18 mouse cellular contexts compared by ENCODE assay signal in the genomic region with DNA sequence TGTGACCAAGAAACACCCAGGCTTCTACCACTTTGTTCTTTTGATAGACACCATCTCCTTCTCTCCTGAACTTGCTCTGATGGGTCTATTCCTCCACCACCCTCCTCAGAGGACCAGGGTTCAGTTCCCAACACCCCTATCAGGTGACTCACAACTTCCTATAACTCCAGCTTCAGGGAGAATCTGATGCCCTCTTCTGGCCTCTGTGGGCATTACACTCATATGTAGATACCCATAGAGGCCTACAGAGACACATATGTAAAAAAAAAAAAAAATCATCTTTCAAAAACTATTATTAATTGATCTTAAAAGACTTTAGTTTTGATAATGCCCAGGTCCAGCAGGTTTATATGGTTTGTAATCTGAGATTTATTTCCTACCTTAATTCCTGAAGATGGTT.
A peak's percentile ranks its signal among the peaks of the same experiment; 100 is the strongest.
DNase-seq lines count a peak whose midpoint lies in the region; ATAC-seq and TF ChIP-seq lines count a peak whose summit lies in the region.
"Had no signal": no experiment of that assay in that cellular context is flagged by ENCODE, and none has a peak within 500 bp of the region (broad histone marks: within the 10 kb centered on the region; RNA-seq: fewer than 3 reads in every experiment).

No protein-coding gene starts in this region.

- TF ChIP-seq EP300 in MEL (IDR thresholded peaks at IDR 0.05; ENCODE audit: low read depth in 1 of 2, low read length in 2 of 2), result no peak

- no peak overlapping the region for H3K27ac ChIP-seq in kidney, postnatal 0 days
- no peak overlapping the region for H3K27ac ChIP-seq in MEL (ENCODE audit: control insufficient read depth, low read depth, low read length)
- H3K27ac ChIP-seq in limb, embryonic 10.5 days, result no peak overlapping the region
- H3K27ac ChIP-seq: embryonic facial prominence, embryonic 12.5 days; heart, embryonic 13.5 days; hindbrain, embryonic 15.5 days had no signal

- H3K27me3 ChIP-seq in kidney, postnatal 0 days (ENCODE audit: insufficient read depth, low read length), result no peaks in the 10 kb centered on the region
- H3K27me3 ChIP-seq in MEL (ENCODE audit: control insufficient read depth in 1 of 2, insufficient read depth in 2 of 2, low read length in 2 of 2), result no peaks in the 10 kb centered on the region
- no peaks in the 10 kb centered on the region for H3K27me3 ChIP-seq in limb, embryonic 10.5 days (ENCODE audit: low read depth, poor library complexity, severe bottlenecking)
- H3K27me3 ChIP-seq: CH12.LX; embryonic facial prominence, embryonic 12.5 days; heart, embryonic 13.5 days; hindbrain, embryonic 15.5 days had no signal

- H3K9me3 ChIP-seq in kidney, postnatal 0 days (replicated peaks; ENCODE audit: low read length), result no peaks in the 10 kb centered on the region
- H3K9me3 ChIP-seq in MEL (replicated peaks; ENCODE audit: insufficient read depth, low read length), result no peaks in the 10 kb centered on the region
- no peaks in the 10 kb centered on the region for H3K9me3 ChIP-seq in limb, embryonic 10.5 days (replicated peaks)
- H3K9me3 ChIP-seq: embryonic facial prominence, embryonic 12.5 days; hindbrain, embryonic 15.5 days had no signal

- H3K4me2 ChIP-seq in kidney, postnatal 0 days (ENCODE audit: low read length), result no peak overlapping the region
- H3K4me2 ChIP-seq: embryonic facial prominence, embryonic 12.5 days; heart, embryonic 13.5 days; hindbrain, embryonic 15.5 days had no signal

- TF ChIP-seq POLR2A in MEL (IDR thresholded peaks at IDR 0.05; ENCODE audit: control insufficient read depth in 1 of 2, insufficient read depth in 1 of 2, low read depth in 1 of 2, low read length in 2 of 2, poor library complexity in 1 of 2), result no peak
- TF ChIP-seq POLR2A in brain, embryonic 14.5 days (IDR thresholded peaks at IDR 0.05; ENCODE audit: borderline replicate concordance, extremely low read depth, insufficient read depth, insufficient read length, poor library complexity, severe bottlenecking), result no peak

- no peak overlapping the region for H3K9ac ChIP-seq in kidney, postnatal 0 days (ENCODE audit: low read depth, low read length)
- H3K9ac ChIP-seq in MEL (ENCODE audit: control insufficient read depth, low read depth, low read length, poor library complexity, severe bottlenecking), result no peak overlapping the region
- H3K9ac ChIP-seq: embryonic facial prominence, embryonic 12.5 days; heart, embryonic 13.5 days; hindbrain, embryonic 15.5 days had no signal

- no peaks in the 10 kb centered on the region for H3K36me3 ChIP-seq in kidney, postnatal 0 days (ENCODE audit: insufficient read depth, low read length)
- H3K36me3 ChIP-seq in MEL (ENCODE audit: control insufficient read depth in 1 of 2, insufficient read depth in 2 of 2, low read length in 2 of 2), result no peaks in the 10 kb centered on the region
- H3K36me3 ChIP-seq in limb, embryonic 10.5 days, result no peaks in the 10 kb centered on the region
- H3K36me3 ChIP-seq: embryonic facial prominence, embryonic 12.5 days; G1E; heart, embryonic 13.5 days; hindbrain, embryonic 15.5 days had no signal

- TF ChIP-seq RAD21 in MEL (IDR thresholded peaks at IDR 0.05; ENCODE audit: low read depth, low read length), result no peak

- no peaks in the 10 kb centered on the region for H3K79me2 ChIP-seq in MEL (ENCODE audit: control insufficient read depth, insufficient read depth, low read length, poor library complexity)

- DNase-seq in kidney, postnatal 0 days (ENCODE audit: low spot score), result no peak
- no peak for DNase-seq in kidney, adult 8-10 months
- peak; percentile 31 for DNase-seq in 416B (ENCODE audit: low read depth)
- peak; percentile 3 for DNase-seq in MEL (ENCODE audit: low read depth, low spot score)
- DNase-seq in brain, embryonic 14.5 days (ENCODE audit: low read depth), result no peak
- no peak for DNase-seq in adrenal gland, postnatal 10 days
- DNase-seq in limb, embryonic 10.5 days (ENCODE audit: low spot score), result no peak
- DNase-seq: adrenal gland, postnatal 25 days; cerebellum, adult 2 months; gastrocnemius, postnatal 14 days; heart, postnatal 36 days had no signal

- no peak overlapping the region for H3K4me3 ChIP-seq in kidney, postnatal 0 days (replicated peaks; ENCODE audit: low read depth, low read length)
- H3K4me3 ChIP-seq in MEL (ENCODE audit: control insufficient read depth in 1 of 2, insufficient read depth in 1 of 2, low read depth in 2 of 2, low read length in 2 of 2), result no peak overlapping the region
- no peak overlapping the region for H3K4me3 ChIP-seq in limb, embryonic 10.5 days
- H3K4me3 ChIP-seq: embryonic facial prominence, embryonic 12.5 days; heart, embryonic 13.5 days; hindbrain, embryonic 15.5 days had no signal

- ATAC-seq in kidney, postnatal 0 days (replicated peaks; ENCODE audit: low FRiP score, low read depth), result no peak
- ATAC-seq: forebrain, embryonic 16.5 days; intestine, embryonic 16.5 days had no signal

- TF ChIP-seq CTCF in kidney, postnatal 0 days (IDR thresholded peaks at IDR 0.05; ENCODE audit: low read depth), result peak; percentile 13; the same call in 1 of the 2 replicates
- TF ChIP-seq CTCF in MEL (IDR thresholded peaks at IDR 0.05 in 2 of 3, conservative IDR thresholded peaks at IDR 0.05 in 1 of 3; ENCODE audit: control insufficient read depth in 1 of 3, insufficient read depth in 1 of 3, low read depth in 2 of 3, low read length in 3 of 3, poor library complexity in 1 of 3, severe bottlenecking in 1 of 3), result no peak
- peak; percentile 26; the same call in 1 of the 2 replicates for TF ChIP-seq CTCF in brain, embryonic 14.5 days (IDR thresholded peaks at IDR 0.05; ENCODE audit: borderline replicate concordance, extremely low read depth, insufficient read depth, insufficient read length)

- H3K4me1 ChIP-seq in kidney, postnatal 0 days (replicated peaks; ENCODE audit: insufficient read depth, low read length), result no peaks in the 10 kb centered on the region
- H3K4me1 ChIP-seq in MEL (ENCODE audit: control insufficient read depth in 1 of 2, insufficient read depth in 2 of 2, low read length in 2 of 2), result no peaks in the 10 kb centered on the region
- H3K4me1 ChIP-seq in limb, embryonic 10.5 days, result peaks cover 3% of the 10 kb centered on the region; the same call in 1 of the 2 replicates
- H3K4me1 ChIP-seq: heart, embryonic 13.5 days had no signal

TF ChIP-seq in MEL, 35 proteins besides CTCF, POLR2A, EP300 and RAD21:
- TF ChIP-seq ELF1 (IDR thresholded peaks at IDR 0.05; ENCODE audit: low read depth, low read length) (no peak), ETS1 (IDR thresholded peaks at IDR 0.05; ENCODE audit: low read depth, low read length) (no peak), TBP (IDR thresholded peaks at IDR 0.05; ENCODE audit: low read depth, low read length) (no peak), MAZ (IDR thresholded peaks at IDR 0.05; ENCODE audit: low read depth, low read length) (no peak), RCOR1 (IDR thresholded peaks at IDR 0.05; ENCODE audit: low read depth, low read length) (no peak), CHD2 (IDR thresholded peaks at IDR 0.05; ENCODE audit: low read length) (no peak), ZNF384 (IDR thresholded peaks at IDR 0.05; ENCODE audit: low read depth, low read length) (no peak), JUND (IDR thresholded peaks at IDR 0.05; ENCODE audit: low read depth, low read length) (no peak), MYC (IDR thresholded peaks at IDR 0.05; ENCODE audit: low read depth, low read length) (no peak), KAT2A (conservative IDR thresholded peaks at IDR 0.05; ENCODE audit: low read depth, low read length) (no peak), POLR2AphosphoS5 (IDR thresholded peaks at IDR 0.05; ENCODE audit: borderline replicate concordance, low read depth, low read length) (no peak), POLR2AphosphoS2 (IDR thresholded peaks at IDR 0.05; ENCODE audit: low read length) (no peak), BHLHE40 (IDR thresholded peaks at IDR 0.05; ENCODE audit: borderline replicate concordance, low read depth, low read length) (no peak), MEF2A (IDR thresholded peaks at IDR 0.05; ENCODE audit: extremely low read depth, insufficient replicate concordance, low read depth, low read length, poor library complexity, severe bottlenecking) (no peak), MAX (IDR thresholded peaks at IDR 0.05; ENCODE audit: low read length) (no peak), MXI1 (IDR thresholded peaks at IDR 0.05; ENCODE audit: low read depth, low read length) (no peak), USF2 (IDR thresholded peaks at IDR 0.05; ENCODE audit: borderline replicate concordance in 1 of 2, insufficient read depth in 1 of 2, low read depth in 1 of 2, low read length in 2 of 2) (no peak), TAL1 (IDR thresholded peaks at IDR 0.05; ENCODE audit: low read length) (no peak)

Comparison
In these comparisons a context has a peak if more than half of its experiments do, and no peak if none do; other contexts are left out.
1. DNase-seq: peak in 416B (single experiment) and MEL (single experiment); none in kidney, postnatal 0 days (single experiment), kidney, adult 8-10 months (0 of 2), brain, embryonic 14.5 days (single experiment), adrenal gland, postnatal 10 days (single experiment) and limb, embryonic 10.5 days (single experiment).
2. CTCF ChIP-seq: peak in kidney, postnatal 0 days (single experiment) and brain, embryonic 14.5 days (single experiment); none in MEL (0 of 3).